In genomic region chr7:89473442-89473841, GRCm38 (mm10) we compare ENCODE assay signal across 9 mouse cellular contexts. TPM values are rescaled to one million over a fixed set of nuclear protein-coding genes. Genes with fewer than 3 reads are reported as not detected.
DNase-seq lines count a peak whose midpoint lies in the region; ATAC-seq and TF ChIP-seq lines count a peak whose summit lies in the region.
"Had no signal": no experiment of that assay in that cellular context is flagged by ENCODE, and none has a peak within 500 bp of the region (broad histone marks: within the 10 kb centered on the region; RNA-seq: fewer than 3 reads in every experiment).

No protein-coding gene starts in this region.

- TF ChIP-seq CTCF in liver, postnatal 0 days (IDR thresholded peaks at IDR 0.05; ENCODE audit: low read depth), result peak; percentile 70
- TF ChIP-seq CTCF in brain, embryonic 14.5 days (IDR thresholded peaks at IDR 0.05; ENCODE audit: borderline replicate concordance, extremely low read depth, insufficient read depth, insufficient read length), result peak; percentile 60; the same call in 1 of the 2 replicates

- no peaks in the 10 kb centered on the region for H3K27me3 ChIP-seq in liver, postnatal 0 days (ENCODE audit: insufficient read depth, low read length)
- no peaks in the 10 kb centered on the region for H3K27me3 ChIP-seq in liver, embryonic 12.5 days (replicated peaks)

- no peaks in the 10 kb centered on the region for H3K36me3 ChIP-seq in liver, postnatal 0 days (replicated peaks; ENCODE audit: insufficient read depth, low read length)
- no peaks in the 10 kb centered on the region for H3K36me3 ChIP-seq in liver, embryonic 12.5 days
- H3K36me3 ChIP-seq: neural tube, embryonic 15.5 days had no signal

- 32% methylated on average over 4 of the region's 4 CpGs for WGBS in liver, postnatal 0 days (ENCODE audit: insufficient replicate concordance)
- WGBS in liver, embryonic 12.5 days (ENCODE audit: insufficient replicate concordance), result 28% methylated on average over 4 of the region's 4 CpGs

- ATAC-seq in liver, postnatal 0 days, result no peak
- ATAC-seq in liver, embryonic 12.5 days, result no peak

- no peak overlapping the region for H3K4me3 ChIP-seq in liver, postnatal 0 days (ENCODE audit: low read depth, low read length)
- H3K4me3 ChIP-seq in liver, embryonic 12.5 days, result no peak overlapping the region
- H3K4me3 ChIP-seq: neural tube, embryonic 15.5 days had no signal

- H3K4me2 ChIP-seq in liver, postnatal 0 days (ENCODE audit: low read depth, low read length), result no peak overlapping the region
- H3K4me2 ChIP-seq in liver, embryonic 12.5 days, result no peak overlapping the region
- H3K4me2 ChIP-seq: neural tube, embryonic 15.5 days had no signal

- peaks cover 5% of the 10 kb centered on the region; the same call in 1 of the 2 replicates for H3K4me1 ChIP-seq in liver, postnatal 0 days (ENCODE audit: insufficient read depth)
- H3K4me1 ChIP-seq in liver, embryonic 12.5 days, result no peaks in the 10 kb centered on the region
- H3K4me1 ChIP-seq: neural tube, embryonic 15.5 days had no signal

- no peak overlapping the region for H3K9ac ChIP-seq in liver, postnatal 0 days (replicated peaks)
- H3K9ac ChIP-seq in liver, embryonic 12.5 days, result no peak overlapping the region
- H3K9ac ChIP-seq: neural tube, embryonic 15.5 days had no signal

- TF ChIP-seq EP300 in liver, postnatal 0 days (IDR thresholded peaks at IDR 0.05; ENCODE audit: low read depth), result no peak

- no peaks in the 10 kb centered on the region for H3K9me3 ChIP-seq in liver, postnatal 0 days (ENCODE audit: low read length)
- H3K9me3 ChIP-seq in liver, embryonic 12.5 days (replicated peaks), result no peaks in the 10 kb centered on the region
- H3K9me3 ChIP-seq: neural tube, embryonic 15.5 days had no signal

- no peak overlapping the region for H3K27ac ChIP-seq in liver, postnatal 0 days (ENCODE audit: low read depth)
- H3K27ac ChIP-seq in liver, embryonic 12.5 days, result no peak overlapping the region
- H3K27ac ChIP-seq: neural tube, embryonic 15.5 days had no signal

- TF ChIP-seq POLR2A in brain, embryonic 14.5 days (IDR thresholded peaks at IDR 0.05; ENCODE audit: borderline replicate concordance, extremely low read depth, insufficient read depth, insufficient read length, poor library complexity, severe bottlenecking), result no peak

- peak; percentile 60 for DNase-seq in embryo, embryonic 10 days (ENCODE audit: low spot score)
- no peak for DNase-seq in embryo, embryonic 9.5 days (ENCODE audit: extremely low spot score)
- no peak for DNase-seq in liver, postnatal 0 days
- DNase-seq in brain, embryonic 14.5 days (ENCODE audit: low read depth), result peak; percentile 55
- DNase-seq in kidney, postnatal 4 days, result peak; percentile 46 to 65
- no peak for DNase-seq in adrenal gland, postnatal 10 days
- no peak for DNase-seq in yolk sac, embryonic 10.5 days (ENCODE audit: low spot score)

RNA-seq across cellular contexts. Expression of gene Prss23, which starts 53.5 kb away (rescaled TPM):
- 6.9 and 7.5 TPM in 2 replicates for polyA plus RNA-seq in liver, postnatal 0 days (2015; fragmentation: Nextera tagmentation; extraction: Ambion mirVana)
- 5.4 and 6.2 TPM in 2 replicates for polyA plus RNA-seq in liver, embryonic 12.5 days (2016; fragmentation: Nextera tagmentation; extraction: Ambion mirVana)
- 17.6 and 21.8 TPM in 2 replicates for polyA plus RNA-seq in brain, embryonic 14.5 days (2012; rRNA removed)
- 10 to 100 TPM; 23.2 to 24.5 TPM for total RNA-seq in adrenal gland, postnatal 10 days (2021)

Comparison
In these comparisons a context has a peak if more than half of its experiments do, and no peak if none do; other contexts are left out.
1. DNase-seq: peak in embryo, embryonic 10 days (single experiment), brain, embryonic 14.5 days (single experiment) and kidney, postnatal 4 days (2 of 2); none in embryo, embryonic 9.5 days (single experiment), liver, postnatal 0 days (single experiment), adrenal gland, postnatal 10 days (single experiment) and yolk sac, embryonic 10.5 days (single experiment).